Mouse (Mus musculus): ENCODE data around the gene Man2a1. TPM values are rescaled to one million over a fixed set of nuclear protein-coding genes. Genes with fewer than 3 reads are reported as not detected.

Man2a1 gene
- total RNA-seq, 2 experiments from 2014 or later = 15.7 to 33.4 TPM

DNA sequence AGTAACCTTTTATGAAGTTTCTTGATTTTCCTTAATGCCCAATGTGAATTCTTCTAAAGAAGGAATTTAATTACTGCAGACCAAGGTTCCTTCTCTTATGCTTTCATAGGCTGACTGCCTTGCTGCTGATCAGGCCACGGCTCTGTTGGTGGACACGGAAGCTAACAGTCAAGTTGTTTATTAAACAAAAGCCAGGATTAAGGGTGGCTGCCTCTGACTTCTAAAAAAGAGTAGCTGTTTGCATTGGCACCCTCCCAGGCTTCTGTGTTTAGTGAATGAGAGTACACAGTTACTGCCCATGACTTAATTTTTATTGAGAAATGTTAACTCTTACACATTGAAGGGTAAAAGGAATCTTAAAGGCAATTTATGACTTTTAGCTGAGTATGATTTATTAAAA is 81.4 kb downstream of the Man2a1 start:
- no peak for ATAC-seq (replicated peaks; ENCODE audit: low FRiP score, low TSS enrichment, poor library complexity, severe bottlenecking)

DNA sequence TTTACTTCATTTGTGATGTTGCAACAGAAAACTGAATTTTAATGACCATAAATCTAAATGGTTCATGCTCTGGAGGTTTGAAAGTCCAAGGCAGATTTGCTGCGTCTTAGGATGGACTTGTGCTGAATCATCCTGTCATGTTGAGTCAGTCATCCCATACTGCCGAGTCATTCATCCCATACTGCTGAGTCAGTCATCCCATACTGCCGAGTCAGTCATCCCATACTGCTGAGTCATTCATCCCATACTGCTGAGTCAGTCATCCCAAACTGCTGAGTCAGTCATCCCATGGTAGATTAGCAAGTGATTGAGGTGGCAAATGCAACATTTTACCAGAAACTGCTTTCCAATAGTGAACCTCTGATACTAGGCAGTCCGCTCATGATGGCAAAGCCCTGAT is 83.6 kb downstream of the Man2a1 start:
- ATAC-seq (replicated peaks; ENCODE audit: low FRiP score, low TSS enrichment, poor library complexity, severe bottlenecking) = no peak

DNA sequence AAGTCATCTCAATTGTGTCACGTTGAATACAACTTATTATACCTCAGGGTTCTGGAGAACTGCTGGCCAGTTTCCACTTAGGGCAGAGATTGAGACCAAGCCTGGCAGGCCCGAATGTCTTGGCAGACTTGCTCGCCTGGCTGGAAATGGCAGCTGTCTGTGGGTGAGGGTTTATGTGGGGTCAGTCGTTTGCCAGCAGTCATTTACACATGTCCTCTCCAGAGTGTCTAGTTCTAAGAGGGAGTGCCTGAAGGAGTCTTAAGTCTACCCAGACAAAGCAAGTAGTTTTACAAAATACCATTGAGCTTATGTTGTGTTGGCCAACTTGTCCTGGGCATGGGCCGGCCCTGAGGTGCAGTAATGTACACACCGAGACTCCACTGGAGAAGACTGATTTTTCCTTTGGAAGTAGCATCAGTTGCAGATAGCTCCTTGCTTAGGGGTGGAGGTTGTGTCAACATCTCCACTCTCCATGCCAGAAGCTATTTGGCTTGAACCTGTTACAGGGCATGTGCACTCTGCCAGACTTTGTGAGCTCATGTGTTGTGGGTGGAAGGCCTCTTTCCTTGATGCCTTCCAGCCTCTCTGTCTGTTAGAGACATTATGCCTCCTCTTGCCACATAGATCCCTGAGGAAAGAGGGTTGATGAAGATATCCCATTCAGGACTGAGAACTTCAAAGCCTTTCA is 84.8 kb downstream of the Man2a1 start:
- ATAC-seq (replicated peaks; ENCODE audit: low FRiP score, low TSS enrichment, poor library complexity, severe bottlenecking) = no peak

DNA sequence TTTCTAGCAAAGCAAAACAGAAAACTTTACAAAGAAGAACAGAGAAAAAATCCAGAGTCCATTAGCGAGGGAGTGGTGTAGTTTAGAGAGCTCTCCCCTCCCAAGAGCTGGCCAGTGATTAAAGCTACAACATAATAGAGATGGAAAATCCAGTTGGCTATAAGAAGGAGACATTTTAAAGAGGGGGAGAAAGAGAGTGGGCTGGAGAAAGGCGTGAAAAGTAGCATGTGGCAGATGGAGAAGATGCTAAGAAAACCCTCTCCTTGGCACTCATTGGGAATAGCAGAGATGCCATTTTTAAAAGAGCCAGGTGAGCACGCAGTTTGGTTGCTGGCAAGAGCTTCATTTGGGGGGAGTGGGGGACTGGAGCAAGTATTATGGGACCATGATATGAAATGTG is 89.1 kb downstream of the Man2a1 start:
- ATAC-seq (replicated peaks; ENCODE audit: low FRiP score, low TSS enrichment, poor library complexity, severe bottlenecking) = no peak

DNA sequence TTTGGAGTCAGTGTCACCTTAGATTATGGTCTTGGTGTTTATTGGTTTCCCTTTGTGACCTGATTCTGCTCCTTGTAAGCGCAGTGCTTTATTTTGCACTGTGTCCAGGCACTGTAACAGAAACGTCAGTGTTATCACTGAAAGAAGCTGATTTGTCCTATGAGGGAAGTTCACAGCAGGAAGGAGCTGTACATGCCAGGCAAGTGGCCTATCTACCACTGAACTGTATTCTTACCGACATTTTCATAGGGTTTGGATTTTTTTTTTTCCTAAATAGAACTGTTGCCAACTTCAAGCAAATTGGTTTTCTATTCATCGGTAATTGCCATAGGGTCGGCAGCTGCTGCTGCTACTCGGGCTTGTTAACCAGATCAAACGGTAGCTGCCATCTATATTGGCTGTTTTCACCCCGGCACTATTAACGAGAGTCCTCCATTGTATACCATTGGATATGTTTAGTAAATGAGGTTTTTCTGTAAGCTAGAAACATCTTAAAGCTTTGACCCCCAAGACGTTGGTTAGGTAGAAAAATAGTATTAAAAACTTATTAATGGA is 96.8 kb downstream of the Man2a1 start:
- no peak for ATAC-seq (replicated peaks; ENCODE audit: low FRiP score, low TSS enrichment, poor library complexity, severe bottlenecking)

DNA sequence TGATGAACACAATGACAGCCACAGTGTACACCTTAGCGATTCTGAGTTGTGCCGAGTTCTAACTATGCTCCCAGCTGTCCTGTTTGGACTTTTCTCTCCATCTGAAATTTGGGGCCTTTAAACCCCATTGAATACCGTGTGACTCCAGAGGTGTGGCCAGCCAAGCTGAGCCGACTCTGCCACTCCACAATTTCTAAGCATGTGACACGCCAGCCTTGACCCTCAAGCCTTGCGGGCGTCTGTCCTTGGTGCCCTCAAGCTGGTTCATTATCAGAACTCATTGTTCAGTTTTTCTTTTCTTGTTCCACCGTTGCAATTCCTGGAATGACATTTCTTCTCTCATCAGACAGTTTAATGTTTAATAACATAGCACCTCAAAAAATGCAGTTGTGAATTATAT is 98.0 kb downstream of the Man2a1 start:
- no peak for ATAC-seq (replicated peaks; ENCODE audit: low FRiP score, low TSS enrichment, poor library complexity, severe bottlenecking)

DNA sequence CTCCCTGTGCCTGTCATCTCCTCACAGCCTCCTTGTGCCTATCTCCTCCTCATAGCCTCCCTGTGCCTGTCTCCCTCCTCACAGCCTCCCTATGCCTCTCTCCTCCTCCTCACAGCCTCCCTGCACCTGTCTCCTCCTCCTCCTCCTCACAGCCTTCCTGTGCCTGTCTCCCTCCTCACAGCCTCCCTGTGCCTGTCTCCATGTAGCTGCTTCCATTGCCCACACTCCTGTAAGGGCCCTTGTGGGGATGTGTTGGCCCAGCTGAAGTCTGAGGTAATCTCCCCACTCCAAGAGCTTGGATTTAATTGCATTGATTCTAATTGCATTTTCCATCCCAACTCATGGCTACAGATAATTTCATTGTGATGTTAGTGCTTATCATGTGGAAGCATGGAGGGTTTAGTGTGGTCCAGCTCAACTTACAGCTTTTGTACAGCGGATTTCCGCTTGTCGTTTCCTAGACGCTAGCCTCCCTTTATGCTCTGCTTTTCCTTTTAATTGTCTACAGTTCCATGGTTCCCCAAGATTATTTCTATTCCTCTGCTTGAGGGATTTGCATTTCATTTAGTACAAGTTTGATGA is 103.2 kb downstream of the Man2a1 start:
- 0 out of 2 replicates have a peak, but pooled peaks have one; percentile 26 for ATAC-seq (replicated peaks; ENCODE audit: low FRiP score, low TSS enrichment, poor library complexity, severe bottlenecking)

DNA sequence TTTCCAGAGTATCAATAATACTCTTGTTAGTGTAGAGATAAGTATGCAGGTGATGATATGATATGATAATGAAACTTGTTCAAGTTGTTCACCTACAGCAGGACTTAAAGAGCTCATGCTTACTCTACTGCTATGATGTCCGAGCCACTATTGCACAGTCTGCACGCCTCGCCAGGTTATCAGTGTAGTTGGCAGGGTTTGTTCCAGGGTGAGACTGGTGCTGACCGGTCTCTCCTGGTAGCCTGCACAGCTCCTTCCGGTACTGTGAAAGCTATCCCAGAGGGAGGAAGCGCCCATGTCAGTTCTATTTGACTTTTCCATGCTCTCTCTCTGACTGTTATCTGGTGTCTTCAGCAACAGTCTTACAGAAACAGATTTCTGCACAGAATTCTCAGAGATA is 107.0 kb downstream of the Man2a1 start:
- no peak for ATAC-seq (replicated peaks; ENCODE audit: low FRiP score, low TSS enrichment, poor library complexity, severe bottlenecking)

DNA sequence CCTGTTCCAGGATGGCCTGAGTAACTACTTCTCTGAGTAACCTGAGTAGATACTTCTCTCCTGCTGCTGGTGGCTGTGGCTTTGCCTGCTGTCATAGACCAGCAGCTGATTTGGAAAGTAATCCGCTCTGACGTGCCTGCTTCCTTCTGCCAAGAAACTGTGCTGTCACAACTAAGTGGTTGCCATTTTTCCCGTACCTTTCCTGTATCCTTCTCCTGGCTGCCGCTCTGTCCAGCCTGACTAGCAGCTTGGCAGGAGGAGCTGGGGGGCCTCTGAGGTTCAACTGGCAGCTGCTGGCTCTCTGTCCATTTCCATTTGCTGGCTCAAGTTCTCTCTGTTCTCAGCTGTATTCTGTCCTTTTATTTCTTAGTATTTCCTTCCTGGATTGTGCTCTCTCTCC is 115.8 kb downstream of the Man2a1 start:
- ATAC-seq (replicated peaks; ENCODE audit: low FRiP score, low TSS enrichment, poor library complexity, severe bottlenecking) = no peak

DNA sequence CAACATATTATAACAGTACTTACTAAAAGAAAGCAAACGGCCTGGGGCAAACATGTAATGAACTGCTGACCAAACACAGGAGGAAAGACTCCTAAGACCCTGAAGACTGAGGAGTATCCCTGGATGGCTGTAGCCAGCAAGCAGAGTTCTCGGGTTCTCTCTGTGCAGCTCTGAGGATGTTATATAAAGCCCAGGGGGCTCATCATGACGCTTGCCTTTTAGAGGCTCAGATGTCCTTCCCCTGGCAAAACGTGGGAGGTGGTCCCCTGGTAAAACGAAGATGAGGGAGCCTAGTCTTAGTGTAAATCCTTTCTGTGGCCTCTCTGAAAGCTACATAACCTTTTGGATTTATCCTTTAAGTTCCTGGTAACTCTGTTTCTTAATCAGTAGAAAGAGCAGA is 119.2 kb downstream of the Man2a1 start:
- ATAC-seq (replicated peaks; ENCODE audit: low FRiP score, low TSS enrichment, poor library complexity, severe bottlenecking) = no peak

DNA sequence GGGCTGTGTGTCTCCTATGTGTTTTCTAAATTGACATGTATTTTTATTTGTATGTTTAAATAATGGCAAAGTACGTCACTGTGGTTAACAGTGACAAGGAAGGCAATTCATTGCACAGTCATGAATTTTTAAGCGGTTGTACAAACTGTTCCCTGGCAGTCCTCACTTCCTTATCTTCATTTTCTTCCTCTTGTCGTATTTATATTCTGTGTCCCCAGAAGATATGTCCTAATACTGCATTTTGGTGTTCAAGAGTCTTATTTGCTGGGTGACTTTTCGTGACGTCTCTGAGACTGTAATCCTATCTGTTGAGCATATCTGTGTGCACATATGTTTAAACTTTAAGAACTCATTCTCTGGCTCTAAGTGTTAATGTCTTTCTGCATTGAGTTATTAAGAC is 120.6 kb downstream of the Man2a1 start:
- peak; percentile 88 for ATAC-seq (replicated peaks; ENCODE audit: low FRiP score, low TSS enrichment, poor library complexity, severe bottlenecking)

DNA sequence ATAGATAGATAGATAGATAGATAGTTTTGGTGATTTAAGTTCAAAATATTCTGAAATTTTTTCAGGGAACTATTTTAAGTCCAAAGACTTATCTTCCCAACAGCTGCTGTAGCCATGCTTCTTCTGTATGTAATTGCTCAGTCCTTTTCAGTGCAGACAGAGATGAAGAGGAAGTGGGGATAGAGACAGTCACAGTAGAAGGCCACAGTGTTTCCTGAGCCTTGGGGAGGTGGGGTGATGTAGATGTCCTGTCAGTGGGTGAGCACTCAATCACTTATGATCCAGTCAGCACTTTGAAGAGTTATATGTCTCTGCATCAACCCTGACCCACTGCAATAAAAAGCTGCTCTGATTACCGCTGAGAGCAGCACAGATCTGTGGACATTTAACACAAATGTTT is 122.6 kb downstream of the Man2a1 start:
- no peak for ATAC-seq (replicated peaks; ENCODE audit: low FRiP score, low TSS enrichment, poor library complexity, severe bottlenecking)

DNA sequence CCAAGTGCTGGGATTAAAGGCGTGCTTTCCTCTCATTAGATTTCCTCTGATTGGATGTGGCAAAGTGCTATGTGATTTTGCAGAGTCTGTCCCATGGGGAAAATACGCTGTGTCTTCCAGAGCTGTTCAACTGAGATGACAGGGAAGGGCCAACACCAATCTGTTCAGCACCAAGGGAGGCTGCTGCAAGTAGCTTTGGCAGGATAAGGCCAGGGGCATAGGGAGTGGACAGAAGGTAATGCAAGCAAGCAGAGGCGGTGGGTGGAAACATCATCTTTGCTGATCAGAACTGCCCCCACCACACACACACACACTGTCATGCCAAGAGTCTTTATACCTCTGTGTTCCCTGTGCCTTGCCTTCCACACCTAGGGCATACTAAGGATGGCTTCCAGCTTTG is 124.7 kb downstream of the Man2a1 start:
- no peak for ATAC-seq (replicated peaks; ENCODE audit: low FRiP score, low TSS enrichment, poor library complexity, severe bottlenecking)

DNA sequence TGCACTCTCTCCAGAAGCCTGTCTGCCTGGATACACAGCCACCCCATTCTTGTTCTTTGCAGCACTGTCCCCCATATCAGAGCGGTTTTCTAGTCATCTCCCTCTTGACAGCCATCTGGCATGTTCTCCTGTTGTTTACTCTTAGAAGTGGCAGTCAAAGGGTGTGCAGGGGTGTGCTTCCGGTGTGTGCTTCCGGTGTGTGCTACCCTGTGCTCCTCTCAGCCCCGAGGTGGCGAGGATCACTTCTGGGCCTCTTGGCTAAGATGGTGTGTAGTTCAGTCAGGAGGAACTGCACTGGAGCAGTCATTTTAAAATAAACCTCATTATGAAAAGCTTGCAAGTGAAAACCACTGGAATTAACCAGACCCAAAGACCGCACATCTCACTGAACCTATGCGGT is 125.5 kb downstream of the Man2a1 start:
- no peak for ATAC-seq (replicated peaks; ENCODE audit: low FRiP score, low TSS enrichment, poor library complexity, severe bottlenecking)

DNA sequence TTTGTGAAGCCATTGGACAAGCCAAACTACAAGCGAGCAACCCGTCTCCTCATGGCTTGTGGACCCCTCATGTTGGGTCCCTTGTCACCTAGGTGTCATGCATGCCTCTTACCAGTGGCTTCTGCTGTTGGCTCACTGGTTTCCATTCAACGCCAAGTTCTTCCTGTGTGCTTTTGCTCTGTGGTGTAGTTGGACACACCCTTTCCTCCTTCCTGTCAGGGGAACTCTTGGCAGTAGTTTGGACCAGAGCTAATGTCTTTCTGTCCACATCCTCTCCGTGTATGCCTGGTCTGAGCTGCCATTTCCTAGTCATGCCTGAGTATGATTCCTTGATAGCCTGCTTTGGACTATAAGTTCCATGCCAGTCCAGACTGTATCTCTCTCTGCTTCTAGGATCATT is 135.0 kb downstream of the Man2a1 start:
- no peak for ATAC-seq (replicated peaks; ENCODE audit: low FRiP score, low TSS enrichment, poor library complexity, severe bottlenecking)

DNA sequence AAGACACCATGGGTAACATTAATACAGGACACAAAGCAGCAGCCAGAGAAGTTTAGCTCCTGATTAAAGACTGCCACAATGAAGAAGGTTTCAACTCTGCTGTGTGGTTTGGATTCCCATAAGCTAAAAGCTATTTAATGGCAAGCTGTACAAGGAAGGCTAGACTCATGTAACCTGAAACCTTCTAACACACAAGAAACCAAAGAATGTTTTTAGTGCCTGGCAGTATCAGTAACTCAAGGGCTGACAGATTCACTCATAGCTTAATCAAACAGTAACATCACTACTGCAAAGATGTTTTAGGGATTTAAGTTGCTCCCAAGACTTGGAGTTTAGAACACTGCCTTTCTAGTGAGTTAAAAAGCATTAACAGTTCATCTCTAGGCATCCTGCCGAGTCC is 137.4 kb downstream of the Man2a1 start:
- ATAC-seq (replicated peaks; ENCODE audit: low FRiP score, low TSS enrichment, poor library complexity, severe bottlenecking) = no peak

DNA sequence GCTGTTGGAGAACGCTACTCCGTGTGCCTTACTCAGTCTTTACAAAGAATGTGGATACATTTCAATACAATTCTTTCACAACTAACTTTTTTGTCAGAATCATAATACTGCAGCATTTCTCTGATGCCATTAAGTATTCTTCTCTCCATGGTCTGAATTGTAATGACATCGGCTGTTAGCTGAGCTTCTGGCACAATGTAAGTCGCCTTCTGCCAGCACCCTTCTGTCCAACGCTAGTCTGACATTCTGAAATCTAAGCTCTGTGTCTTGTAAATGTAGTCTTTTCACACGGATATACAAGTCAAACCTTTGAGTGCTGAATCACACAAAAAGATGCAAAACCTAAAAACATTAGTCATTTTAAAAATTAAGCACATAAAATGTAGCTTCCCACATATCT is 138.6 kb downstream of the Man2a1 start:
- no peak for ATAC-seq (replicated peaks; ENCODE audit: low FRiP score, low TSS enrichment, poor library complexity, severe bottlenecking)

DNA sequence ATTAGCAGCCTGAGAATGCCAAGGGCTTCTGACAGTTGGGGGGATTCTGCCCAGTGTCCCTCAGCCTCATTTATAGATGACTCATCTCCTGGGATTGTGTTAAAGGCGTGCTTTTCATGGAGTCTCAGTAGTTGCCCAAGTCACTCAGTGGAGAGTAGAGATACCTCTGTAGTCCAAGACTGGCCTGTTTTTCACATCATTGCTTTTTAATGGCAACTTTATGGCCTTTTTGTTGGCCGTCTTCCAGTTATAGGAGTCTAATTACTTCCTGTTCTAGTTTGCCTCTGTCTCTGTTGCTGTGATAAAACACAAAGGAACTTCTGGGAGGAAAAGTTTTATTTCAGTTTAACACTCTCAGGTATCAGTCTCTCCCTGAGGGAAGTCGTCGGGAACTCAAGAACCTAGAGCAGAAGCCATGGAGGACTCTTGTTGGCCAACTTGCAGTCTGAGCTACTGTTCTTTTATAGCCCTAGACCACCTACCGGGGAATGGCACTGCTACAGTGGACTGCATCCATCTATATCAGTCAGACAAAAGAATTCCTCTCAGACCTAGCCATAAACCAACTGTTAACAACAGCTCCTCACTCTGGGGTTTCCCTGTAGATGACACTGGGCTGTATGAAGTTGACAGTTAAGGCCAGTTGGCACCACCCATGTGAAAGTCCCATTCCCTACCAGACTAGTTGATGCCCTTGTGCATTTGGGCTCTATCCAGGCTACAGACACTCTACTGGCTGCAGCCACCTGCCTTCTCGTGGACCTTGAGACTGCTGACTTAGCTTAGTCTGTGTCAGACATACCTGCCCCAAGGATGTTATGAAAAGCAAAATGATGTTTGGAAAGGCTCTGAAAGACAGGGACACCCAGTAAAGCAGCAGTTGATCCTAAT is 142.4 kb downstream of the Man2a1 start:
- ATAC-seq (replicated peaks; ENCODE audit: low FRiP score, low TSS enrichment, poor library complexity, severe bottlenecking) = no peak

DNA sequence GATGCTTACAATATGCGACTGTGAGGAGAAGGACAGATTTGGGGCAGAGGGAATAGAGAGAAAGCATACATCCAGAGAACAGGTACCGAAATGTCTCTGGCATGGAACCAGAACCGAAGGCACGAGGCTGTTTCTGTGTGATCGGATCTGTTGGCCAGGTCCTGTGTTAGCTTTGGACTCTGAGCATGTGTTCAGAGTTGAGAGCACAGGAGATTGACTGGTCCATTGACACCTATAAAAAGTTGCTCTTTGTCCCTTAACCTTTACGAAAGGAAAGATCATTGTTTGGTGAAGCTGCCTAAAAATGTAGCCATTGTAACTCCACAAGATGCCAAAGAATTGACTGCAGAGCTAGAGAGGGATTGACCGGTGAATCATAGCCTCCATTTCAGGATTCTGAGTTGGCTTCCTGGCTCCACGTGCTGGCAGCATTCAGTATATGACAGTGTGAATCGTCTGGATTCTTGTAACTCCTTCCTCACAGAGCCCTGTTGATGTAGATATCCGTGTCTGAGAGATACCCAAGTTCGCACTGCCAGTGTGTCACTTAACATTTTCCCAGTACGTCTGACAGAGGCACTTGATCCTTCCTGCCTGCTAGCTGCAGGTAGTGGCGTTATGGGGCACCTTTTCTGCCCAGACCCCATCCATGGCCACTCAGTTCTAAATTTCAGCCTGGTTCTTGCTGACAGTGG is 143.2 kb downstream of the Man2a1 start:
- ATAC-seq (replicated peaks; ENCODE audit: low FRiP score, low TSS enrichment, poor library complexity, severe bottlenecking) = no peak
